Mouse (Mus musculus): ENCODE data around the gene Sdc4.

Gene Sdc4

DNA sequence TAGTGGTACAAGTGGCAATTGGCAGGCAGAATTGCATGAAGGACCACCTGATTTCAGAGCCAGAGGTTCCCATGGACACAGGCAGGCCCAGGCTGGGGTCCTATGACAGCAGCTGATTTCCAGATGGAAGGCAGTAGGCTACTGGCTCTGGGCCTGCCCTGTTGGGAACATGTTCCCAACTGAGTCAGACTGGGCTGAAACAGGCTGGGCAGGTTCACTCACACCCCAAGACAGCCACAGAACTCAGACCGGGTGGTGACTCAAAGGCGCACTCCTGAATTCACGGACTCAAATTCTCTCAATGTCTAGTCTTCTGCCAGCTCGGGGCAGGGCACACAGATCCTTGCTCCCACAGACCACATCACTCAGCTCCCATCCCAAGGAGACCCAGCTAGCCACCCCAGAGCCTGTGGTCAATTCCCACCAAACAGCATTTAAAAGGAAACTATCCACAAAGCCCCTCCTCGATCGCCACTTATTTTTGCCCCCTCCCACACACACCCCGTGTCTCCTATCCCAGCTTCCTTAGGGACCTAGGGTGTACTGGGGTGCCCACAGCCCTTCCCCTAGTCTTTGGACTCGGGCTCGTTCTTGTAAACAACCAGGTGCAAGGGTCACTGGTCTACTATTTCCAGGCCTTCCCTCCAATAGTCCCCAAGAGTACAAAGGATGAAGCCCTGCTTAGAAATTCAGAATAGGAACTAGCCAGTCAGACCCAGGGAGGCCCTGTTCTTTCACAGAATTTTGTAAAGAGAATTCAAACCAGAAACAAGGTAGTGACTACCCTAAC, 11.8 kb downstream of the Sdc4 start:
- DNase-seq (ENCODE audit: low spot score): no peak

DNA sequence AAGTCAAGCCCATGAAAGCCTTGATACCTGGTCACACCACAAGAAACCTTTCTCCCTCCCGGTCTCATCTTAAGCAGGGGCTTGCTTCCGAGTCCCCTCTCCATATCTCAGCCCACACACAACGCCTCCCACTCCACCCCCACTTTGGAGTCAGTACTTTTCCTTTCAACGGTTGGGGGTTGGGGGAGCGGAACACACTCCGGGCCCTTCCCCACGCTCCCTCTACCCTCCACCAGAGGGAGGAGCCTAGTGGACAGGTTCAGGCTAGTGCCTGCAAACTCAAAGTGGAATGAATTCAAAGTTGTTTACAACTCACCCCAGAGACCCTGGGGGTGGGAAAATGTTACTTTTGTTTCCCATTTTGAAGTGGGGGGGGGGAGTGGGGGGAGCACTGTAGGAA, 13.0 kb downstream of the Sdc4 start:
- no peak for DNase-seq (ENCODE audit: low spot score)

DNA sequence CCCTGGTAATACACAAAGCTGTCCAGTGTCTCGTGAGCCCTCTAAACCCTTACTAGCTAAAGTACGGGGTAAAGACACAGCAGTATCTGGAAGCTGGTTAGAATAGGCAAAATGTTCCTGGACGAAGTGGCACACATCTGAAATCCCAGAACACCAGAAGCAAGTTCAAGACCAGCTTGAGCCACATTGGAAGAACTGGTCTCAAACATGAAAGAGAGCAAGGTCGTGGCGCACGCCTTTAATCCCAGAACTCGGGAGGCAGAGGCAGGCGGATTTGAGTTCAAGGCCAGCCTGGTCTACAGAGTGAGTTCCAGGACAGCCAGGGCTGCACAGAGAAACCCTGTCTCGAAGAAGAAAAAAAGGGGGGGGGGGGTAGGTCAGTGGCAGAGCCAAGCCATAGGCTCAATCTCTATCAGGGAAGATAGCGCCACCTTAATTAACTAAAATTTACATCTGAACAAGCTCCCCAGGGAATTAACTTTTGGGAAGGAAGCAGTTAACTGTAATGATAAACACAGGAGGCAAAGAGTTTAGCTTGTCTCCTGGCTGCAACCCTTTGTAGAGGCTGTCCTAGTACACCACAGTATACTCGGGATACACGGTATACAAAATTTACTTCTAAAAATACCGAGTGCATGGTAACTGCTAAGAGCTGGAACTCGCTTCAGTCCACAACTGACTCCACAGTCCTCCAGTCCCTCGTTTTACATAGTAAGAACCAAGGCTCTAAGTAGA, 13.6 kb downstream of the Sdc4 start:
- DNase-seq (ENCODE audit: low spot score): no peak

DNA sequence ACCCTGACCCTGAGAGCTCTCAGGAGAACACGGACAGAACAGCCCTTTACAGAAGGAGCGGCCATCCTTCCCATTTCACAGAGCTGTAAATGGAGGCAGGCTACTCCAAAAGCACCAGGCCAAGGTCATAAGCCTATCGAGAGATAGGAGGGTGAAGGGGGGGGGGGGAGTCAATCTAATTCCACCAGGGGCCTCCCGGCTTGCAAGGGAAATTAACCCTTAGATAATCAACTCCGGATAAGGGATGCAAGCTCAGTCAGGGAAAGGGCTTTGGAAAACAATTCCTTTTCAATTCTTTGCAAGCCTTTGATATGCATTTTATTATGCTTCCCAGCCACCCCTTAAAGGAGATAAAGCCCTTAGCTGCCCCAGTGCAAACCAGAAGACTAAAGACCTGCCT, 15.2 kb downstream of the Sdc4 start:
- no peak for DNase-seq (ENCODE audit: low spot score)

DNA sequence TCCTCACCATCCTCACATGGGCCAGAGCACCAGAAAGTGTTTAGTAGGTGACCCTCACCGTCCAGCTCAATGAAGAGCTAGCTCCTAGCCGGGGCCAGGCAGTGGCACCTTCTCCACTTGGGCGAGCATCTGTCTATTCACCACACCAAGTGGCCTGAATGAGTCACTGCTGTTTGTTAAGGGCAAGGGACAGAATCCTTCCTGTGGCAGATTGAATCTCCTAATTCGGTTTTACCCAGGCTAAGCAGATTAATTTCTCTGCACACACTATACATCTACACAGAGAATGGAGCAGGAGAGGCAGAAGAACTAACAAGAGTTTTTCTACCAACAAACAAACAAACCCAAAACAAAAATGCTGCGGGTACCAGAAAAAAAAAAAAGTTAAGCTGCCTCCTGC, 16.7 kb downstream of the Sdc4 start:
- no peak for DNase-seq (ENCODE audit: low spot score)

DNA sequence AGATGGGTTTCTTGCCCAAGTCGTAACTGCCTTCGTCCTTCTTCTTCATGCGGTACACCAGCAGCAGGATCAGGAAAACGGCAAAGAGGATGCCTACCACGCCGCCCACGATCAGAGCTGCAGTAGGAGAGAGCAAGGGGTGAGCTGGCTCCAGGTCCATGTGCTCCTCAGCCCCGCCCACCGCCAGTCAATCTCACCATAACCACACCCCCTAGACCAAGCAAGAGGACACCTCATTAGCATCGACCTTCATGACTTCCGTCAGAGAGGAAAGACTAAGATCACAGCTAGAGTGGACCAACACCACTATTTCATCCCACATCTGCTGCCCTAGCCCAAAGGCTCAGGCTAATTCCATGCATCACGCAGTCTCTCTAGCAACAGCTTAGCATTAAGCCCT, 17.6 kb downstream of the Sdc4 start:
- no peak for DNase-seq (ENCODE audit: low spot score)

DNA sequence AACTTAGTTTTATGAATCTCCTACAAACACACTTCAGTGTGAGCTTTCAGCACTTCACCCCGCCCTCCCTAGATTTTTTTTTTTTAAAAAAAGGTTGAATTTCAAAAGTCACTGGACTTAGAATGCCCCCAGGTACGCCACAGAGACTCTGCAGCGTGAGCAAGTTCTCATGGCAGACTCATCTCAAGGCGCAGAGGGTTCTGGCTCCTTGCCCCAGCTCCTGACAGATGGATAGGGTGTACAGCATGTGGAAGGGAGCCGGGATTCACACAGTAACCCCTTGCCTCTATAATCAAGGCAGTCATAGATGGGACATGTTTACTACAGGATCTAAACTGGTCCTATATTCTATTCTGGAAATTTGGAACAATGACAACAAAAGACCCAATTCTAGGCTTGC, 18.3 kb downstream of the Sdc4 start:
- no peak for DNase-seq (ENCODE audit: low spot score)

DNA sequence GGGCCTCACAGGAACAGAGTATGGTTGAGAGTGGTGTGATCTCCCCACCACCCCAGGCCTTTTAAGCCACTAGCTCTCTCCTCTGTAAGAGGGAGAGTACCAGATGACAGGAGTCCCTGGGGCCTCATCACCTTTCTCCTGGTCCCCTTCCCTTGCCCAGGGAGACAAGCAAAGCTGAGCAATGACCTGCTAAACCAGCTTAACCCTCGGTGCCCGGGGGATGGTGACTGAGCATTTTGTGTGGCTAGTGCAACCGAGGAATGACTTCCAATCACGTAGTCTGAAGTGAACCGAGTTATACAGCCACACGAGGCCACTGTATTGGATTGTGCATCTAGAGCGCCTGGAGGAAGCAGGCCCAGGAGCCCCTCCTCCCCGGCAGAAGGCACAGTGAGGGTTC, 19.3 kb downstream of the Sdc4 start:
- DNase-seq (ENCODE audit: low spot score): no peak

DNA sequence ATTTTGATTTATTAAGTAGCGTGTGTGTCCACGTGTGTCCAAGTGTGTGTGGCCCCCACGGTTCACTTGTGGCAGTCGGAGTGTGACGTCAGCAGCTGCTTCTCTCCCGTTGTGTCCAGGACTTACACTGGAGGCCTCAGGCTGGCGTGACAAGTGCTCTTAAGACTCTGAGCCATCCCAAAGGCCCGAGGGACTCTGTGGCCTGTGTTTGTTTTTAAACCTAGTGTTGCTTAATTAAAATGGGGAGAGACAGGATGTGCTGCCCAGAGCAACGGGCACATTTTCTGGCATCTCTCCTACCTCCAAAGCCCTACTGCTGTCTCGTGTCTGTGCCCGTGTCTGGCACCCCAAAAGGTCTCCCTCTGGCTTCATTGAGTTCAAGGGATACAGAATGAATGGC, 20.2 kb downstream of the Sdc4 start:
- no peak for DNase-seq (ENCODE audit: low spot score)

DNA sequence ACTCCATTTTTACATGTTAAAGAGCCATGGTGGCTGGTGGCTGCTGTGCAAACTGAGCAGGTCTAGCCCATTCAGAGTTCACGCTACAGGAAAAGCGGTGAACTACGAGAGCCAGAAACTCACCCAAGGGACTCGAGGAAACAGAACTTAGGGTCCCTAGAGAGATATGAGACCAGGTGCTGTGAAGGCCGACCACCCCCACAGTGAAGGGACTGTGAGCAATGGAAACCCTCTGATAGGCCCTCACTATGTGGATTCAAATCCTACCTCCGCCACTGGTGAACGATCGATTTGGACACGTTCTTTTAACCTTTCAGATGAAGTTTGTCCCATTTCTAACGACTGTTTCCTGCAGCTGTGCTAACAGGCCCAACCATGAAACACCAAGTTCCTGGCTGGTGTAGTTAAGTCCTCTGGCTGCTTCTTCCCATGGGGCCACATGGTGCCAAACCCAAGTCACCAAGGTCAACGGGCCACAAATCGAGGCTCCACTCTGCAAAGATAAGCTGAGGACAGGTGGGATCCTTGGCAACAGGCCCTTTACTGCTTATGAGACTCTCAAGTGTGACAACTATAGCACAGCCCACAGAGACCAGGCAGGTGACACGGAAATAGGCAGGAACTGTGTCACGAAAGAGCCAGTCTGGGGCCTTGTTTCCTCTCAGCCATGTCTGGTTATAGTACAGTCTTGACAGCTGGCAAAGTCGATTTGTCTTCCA, 20.9 kb downstream of the Sdc4 start:
- no peak for DNase-seq (ENCODE audit: low spot score)

DNA sequence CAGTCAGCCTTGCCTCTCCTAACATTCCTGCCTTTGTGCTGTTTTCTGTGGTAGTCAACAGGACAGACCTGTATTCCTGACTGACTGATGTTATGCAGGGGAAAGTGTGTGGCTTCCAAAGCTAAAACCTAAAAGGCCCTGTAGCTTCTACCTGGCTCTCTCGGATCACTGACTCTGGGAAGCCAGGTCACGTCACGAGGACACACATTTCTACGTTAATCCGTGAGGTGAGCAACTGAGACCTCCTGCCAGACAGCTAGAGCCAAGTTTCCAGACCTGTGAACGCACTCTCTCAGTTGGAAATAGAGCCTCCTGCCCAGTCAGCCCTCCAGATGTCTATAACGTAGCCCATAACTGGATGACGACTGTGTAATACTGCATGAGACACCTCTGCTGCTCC, 21.7 kb downstream of the Sdc4 start:
- no peak for DNase-seq (ENCODE audit: low spot score)

DNA sequence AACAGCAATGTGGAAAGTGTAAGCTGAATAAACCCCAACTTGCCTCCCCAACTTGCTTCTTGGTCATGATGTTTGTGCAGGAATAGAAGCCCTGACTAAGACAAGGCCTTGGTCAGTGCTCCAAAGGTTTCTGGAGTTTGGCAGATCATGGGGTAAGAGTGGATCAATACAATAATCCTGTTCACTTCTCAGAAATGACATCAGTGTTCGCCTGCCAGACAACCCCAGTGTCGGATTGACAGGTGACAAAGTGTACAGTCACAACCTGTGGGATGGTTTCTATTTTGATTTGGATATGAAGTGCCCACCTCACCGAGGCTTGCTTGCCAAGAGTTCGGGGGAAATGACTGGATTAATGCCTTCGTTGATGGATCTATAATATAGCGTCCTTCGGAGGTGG, 22.4 kb downstream of the Sdc4 start:
- DNase-seq (ENCODE audit: low spot score): no peak

DNA sequence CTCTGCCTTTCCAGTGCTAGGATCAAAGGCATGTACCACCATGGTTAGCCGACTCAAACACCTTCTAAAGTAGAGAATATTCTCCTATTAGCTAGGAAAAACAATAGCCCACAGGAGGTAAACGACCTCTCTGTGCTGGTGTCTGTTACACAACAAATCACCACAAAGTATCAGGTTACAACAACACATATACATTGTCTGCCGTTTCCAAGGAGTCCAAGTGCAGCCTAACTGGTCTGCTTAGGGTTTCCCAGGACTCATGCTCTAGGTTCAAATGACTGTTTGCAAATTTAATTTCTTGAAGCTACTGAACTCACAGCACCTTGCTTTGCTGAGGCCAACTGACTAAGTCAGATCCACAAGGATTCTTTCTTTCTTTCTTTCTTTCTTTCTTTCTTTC, 24.2 kb downstream of the Sdc4 start:
- no peak for DNase-seq (ENCODE audit: low spot score)

DNA sequence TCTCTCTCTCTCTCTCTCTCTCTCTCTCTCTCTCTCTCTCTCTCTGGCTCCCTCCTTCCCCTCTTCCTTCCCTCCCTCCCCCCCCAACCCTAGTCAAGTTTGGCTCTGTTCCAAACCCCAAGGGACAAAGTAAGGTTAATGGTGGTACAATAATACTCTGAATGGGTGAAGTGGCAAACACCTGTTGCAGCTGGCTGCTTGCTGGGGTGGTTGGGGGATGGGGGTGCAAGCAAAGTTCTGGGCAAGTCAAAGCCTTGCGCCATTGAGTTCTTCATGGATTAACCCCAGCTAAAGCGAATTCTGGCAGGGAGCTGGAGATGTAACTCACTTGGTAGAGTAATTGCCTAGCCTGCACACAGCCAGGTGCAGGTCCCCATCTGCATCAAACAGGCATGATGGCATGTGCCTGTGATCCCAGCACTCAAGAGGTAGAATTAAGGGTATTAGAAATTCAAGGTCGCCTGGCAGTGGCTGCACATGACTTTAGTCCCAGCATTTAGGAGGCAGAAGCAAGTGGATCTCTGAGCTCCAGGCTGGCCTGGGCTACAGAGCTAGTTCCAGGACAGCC, 25.3 kb downstream of the Sdc4 start:
- DNase-seq (ENCODE audit: low spot score): no peak

DNA sequence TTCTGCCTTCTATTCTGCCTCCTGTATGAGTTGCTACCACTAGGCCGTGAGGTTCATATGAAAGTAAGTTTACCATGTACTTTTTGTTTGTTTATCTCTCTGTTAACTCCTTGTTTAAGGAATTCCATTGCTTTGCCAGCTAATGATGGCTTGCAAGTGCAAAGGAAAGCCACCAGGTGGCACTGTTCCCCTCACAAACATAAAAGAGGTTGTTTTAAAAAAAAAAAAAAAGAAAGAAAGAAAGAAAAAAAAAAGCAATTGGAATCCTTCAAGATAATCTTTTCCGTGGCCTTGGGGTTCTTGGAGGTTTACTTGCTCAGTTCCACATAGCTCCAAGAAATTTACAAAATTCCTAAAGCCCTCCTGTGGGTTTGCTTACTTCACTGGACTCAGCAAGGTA, 26.5 kb downstream of the Sdc4 start:
- DNase-seq (ENCODE audit: low spot score): no peak

DNA sequence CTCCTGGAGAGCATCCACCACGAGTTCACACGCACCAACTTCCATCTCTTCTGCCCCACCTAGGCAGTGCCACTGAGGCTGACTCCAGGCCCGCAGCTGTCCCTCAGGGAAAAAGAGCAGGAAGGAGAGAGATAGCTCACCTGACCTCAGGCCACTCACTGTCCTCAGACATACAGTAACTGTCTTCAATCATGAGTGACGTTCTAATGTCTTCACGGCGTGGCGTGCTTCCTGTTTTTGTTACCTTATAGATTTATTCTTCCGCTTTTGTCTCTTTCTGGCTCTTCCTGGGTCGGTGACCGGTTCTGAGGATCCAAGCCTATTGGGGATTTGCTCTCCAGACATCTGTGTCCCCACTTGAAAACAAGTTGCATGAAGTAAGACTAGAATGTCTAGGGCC, 29.1 kb downstream of the Sdc4 start:
- DNase-seq (ENCODE audit: low spot score): no peak

DNA sequence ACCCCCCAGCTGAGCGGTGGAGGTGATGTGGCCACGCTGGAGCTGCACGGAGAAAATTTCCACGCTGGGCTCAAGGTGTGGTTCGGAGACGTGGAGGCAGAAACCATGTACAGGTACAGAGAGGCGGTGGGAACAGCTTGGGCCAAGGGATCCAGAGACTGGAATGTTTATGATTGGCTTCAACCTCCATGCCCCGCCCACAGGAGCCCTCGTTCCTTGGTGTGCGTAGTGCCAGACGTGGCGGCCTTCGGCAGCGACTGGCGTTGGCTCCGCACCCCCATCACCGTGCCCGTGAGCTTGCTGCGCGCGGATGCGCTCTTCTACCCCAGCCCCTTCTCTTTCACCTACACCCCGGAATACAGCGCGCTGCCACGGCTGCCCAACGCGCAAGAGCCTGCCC, 29.5 kb downstream of the Sdc4 start:
- DNase-seq (ENCODE audit: low spot score): no peak

DNA sequence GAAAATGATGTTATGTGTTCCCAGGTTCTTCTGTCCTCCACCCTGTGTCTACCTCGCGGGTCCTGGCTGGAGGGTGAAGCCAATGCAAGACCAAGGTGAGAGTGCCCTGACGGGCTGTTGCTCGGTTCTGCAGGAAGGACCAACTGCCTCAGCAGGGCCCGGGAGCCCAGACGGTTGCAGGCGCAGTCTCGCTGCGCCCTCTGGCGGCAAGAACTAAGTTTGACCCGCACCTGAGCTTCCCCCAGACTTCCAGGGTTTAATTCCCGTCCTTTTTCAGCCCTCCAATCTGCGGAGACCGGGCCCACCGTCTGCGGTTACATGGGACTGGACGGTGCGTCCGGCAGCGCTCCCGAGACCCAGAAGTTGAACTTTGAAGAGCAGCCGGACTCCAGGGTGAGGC, 36.0 kb downstream of the Sdc4 start:
- DNase-seq (ENCODE audit: low spot score): no peak

DNA sequence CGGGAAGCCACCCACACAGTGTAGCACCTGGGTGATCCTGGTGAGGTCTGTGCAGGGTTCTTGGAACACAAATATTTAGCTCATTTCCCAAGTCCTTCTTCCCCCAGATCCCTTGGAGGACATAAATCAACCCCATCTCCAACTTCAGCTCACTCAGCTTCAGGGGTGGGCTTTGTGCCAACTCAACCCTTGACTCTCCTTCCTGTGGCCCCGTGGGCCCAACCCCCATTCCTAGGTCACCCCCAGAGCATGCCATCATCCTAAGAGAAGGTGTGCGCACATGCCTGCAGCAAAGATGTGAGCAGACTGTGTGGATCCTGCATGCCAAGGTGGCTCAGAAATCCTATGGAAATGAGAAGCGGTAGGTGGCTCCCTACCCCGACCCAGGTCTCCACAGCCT, 38.2 kb downstream of the Sdc4 start:
- DNase-seq (ENCODE audit: low spot score): no peak

DNA sequence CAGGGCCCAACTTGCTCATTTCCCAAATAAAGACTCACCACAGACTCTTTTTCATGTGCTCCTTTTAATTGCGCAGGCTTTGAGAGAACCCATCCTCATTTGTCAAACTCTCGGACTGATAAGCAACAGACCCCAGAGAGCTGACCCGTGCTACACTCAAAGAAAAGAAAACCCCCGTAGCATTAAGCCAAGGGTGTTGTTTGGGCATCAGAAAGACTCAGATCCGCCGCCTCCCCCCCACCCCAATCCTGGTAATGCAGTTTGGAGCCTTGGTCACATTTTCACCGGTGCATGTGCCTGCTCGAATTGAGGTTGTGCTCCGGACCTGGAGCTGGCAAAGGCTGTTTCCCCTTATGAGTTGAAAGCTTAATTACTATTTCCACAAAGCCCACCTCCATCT, 38.6 kb downstream of the Sdc4 start, which contains the start of gene Matn4:
TSS of gene Matn4 (minus strand) at position 101 of the 400 bp plus-strand sequence.
- no peak for DNase-seq (ENCODE audit: low spot score)

DNA sequence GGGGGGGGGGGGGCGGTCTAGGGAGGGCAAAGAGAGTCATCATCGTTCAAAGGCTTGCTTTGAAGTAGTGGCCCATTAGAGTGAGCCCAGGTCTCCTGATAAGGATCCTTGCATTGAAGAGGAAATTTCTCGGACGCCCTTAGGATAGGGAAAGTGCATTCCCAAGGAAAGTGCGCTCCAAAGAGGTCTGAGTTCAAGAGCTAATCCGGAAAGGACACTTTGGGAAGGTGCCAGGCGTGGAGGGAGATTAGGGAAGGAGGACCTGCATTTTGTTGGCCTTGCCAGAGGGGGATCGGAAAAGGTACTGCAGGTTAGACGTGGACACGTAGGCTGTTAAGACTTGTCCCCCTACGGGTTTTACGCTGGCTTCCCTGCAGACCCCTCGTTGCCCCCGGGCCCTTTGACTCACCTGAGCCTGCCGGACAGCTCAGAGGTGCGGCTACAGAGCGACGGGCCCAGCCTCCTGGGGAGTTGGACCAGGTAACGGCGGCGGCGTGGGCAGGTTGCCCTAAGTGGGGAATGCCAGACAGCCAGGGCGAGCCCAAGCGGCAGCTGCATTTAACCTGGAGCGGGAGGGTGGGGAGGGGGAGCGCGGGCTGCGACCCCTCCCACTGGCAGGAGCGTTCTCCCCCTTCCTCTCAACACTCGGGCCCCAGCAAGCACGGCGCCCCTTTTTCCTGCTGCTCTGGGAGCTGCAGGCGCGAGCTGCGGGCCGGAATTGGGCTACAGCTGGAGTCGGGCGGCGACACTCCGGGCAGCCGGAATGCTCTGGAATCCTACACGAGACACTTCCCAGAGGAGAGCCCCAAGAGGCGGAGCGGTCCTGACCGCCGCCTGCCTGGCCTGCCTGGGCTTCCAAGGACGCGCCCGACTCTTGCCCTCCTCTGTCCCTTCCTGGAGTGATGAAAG, 39.4 kb downstream of the Sdc4 start:
- DNase-seq (ENCODE audit: low spot score): no peak
